Mouse (Mus musculus) cerebellum, adult 2 months (tissue): ENCODE data around the gene Cntn6. TPM values are rescaled to one million over a fixed set of nuclear protein-coding genes. Genes with fewer than 3 reads are reported as not detected.

Experiments
- DNase-seq, 2 experiments: peaks; one replicate each; pipeline ENCODE4 v3.0.0; 2021
- H3K27ac ChIP-seq: fragments of 200-500 bp; 2 replicates; pipeline ENCODE4 v1.5.1; 2012; ENCODE audit warnings: low read length, control low read depth, inconsistent platforms; ENCODE audit not compliant: insufficient read depth
- H3K27me3 ChIP-seq: fragments of 200-500 bp; 2 replicates; pipeline ENCODE4 v1.6.1; 2012; ENCODE audit warnings: inconsistent platforms, mild to moderate bottlenecking, low read length, moderate library complexity; ENCODE audit not compliant: control insufficient read depth, insufficient read depth
- H3K4me1 ChIP-seq: fragments of 200-500 bp; 2 replicates; pipeline ENCODE4 v1.6.1; 2011; ENCODE audit warnings: low read length; ENCODE audit not compliant: control insufficient read depth, insufficient read depth
- H3K4me3 ChIP-seq: fragments of 200-500 bp; replicated peaks from 2 replicates; pipeline ENCODE3; 2011; ENCODE audit warnings: mild to moderate bottlenecking, low read depth, low read length, control low read depth; ENCODE audit not compliant: insufficient read depth
- CTCF ChIP-seq: fragments of 200-500 bp; IDR thresholded peaks from 2 replicates; pipeline ENCODE4 v1.5.1; 2011; ENCODE audit warnings: low read depth, mild to moderate bottlenecking, control low read depth, low read length, moderate library complexity, borderline replicate concordance; ENCODE audit not compliant: insufficient read depth
- POLR2A ChIP-seq: fragments of 200-500 bp; IDR thresholded peaks from 2 replicates; pipeline ENCODE4 v1.6.1; 2011; ENCODE audit warnings: low read length, control low read depth, borderline replicate concordance; ENCODE audit not compliant: insufficient read depth
- WGBS: fragments of 180-500 bp; shearing (Covaris S2); methylation state at CpG from one replicate; pipeline ENCODE4 v1.1.7; 2018; 5-methylcytosine and 5-hydroxymethylcytosine counted together
- polyA plus RNA-seq: library from polyadenylated mRNA; depleted of rRNA; stranded (reverse); fragments of >200 nt; gene quantifications from 2 replicates; pipeline ENCODE4 v1.2.3, GENCODE M21; 2012

The Cntn6 gene
- polyA plus RNA-seq, 1 experiment: 34.7 TPM

DNA sequence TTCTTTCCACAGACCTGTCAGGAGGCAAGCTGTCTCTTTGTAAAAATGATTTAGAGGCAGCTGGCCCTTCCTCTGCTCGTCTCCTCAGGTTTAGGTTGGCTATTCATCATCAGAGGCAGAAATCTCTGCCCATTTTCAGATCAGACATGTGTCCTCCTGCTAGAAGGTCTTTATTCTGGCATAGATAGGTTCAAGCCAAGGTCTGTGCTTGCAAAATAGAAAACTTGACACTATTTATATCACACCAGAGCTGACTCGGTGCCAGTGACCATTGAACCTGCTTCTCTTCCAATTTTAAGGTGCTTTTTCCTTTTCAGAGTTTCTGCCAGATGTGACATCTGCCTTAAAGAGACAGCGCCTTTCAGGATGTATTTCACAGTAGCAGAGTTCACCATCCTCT is 95.4 kb downstream of the Cntn6 start:
- Histone ChIP-seq H3K27ac (no peak overlapping the region), H3K27me3 (no peaks in the 10 kb centered on the region), H3K4me1 (no peaks in the 10 kb centered on the region; the same call in 1 of the 2 replicates), H3K4me3 (no peak overlapping the region)
- 33% methylated on average over 3 of the region's 3 CpGs for WGBS
- TF ChIP-seq CTCF: no peak
- no peak for TF ChIP-seq POLR2A
- peak; percentile 27 to 51 for DNase-seq

DNA sequence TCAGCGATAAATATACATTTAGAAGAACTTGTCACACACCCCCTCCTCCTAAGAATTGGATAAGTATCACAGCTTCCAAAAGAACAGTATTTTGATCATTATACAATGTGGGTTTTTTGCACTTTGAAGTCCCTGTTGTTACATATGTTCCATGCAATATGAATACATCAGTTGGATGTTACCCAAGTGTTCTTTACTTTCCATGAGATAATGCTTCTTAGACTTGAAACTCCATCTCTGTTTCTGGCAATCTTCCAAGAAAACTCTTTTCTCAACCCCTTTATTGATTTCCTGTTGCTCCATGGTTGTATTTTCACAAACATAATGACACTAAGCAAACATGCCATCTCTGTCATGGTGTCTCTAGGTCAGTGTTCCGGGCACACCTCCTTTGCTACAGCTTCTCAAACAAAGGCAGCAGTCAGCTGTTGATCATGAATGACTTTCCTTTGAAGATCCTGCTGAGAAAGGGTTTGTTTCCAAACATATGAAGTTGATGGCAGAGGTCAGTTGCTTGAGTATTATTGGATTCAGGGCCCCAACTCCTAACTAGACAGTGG is 108.3 kb downstream of the Cntn6 start:
- TF ChIP-seq POLR2A: no peak
- TF ChIP-seq CTCF: no peak
- no peak overlapping the region for H3K27ac ChIP-seq
- WGBS: 94% methylated on average over 2 of the region's 2 CpGs
- H3K4me3 ChIP-seq: no peak overlapping the region
- no peaks in the 10 kb centered on the region for H3K4me1 ChIP-seq
- DNase-seq: no peak
- no peaks in the 10 kb centered on the region for H3K27me3 ChIP-seq

DNA sequence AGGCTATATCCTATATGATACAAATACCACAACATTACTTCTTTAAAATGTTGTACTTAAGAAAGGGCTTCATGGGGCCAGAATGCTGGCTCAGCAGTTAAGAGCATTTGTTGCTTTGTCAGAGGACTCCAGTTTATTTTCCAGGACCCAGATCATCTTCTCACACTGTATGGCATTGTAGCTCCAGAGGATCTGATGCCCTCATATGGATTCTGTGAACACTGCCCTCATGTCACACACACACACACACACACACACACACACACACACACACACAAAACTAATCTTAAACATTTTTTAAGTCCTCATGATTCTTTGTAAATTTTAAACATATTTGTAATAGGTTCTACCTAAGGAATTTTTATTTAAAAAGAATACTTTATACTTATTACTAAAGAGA is 110.3 kb downstream of the Cntn6 start:
- no peak overlapping the region for H3K27ac ChIP-seq
- no peak for TF ChIP-seq CTCF
- TF ChIP-seq POLR2A: no peak
- no peaks in the 10 kb centered on the region for H3K4me1 ChIP-seq
- DNase-seq: no peak
- H3K4me3 ChIP-seq: no peak overlapping the region
- no peaks in the 10 kb centered on the region for H3K27me3 ChIP-seq

DNA sequence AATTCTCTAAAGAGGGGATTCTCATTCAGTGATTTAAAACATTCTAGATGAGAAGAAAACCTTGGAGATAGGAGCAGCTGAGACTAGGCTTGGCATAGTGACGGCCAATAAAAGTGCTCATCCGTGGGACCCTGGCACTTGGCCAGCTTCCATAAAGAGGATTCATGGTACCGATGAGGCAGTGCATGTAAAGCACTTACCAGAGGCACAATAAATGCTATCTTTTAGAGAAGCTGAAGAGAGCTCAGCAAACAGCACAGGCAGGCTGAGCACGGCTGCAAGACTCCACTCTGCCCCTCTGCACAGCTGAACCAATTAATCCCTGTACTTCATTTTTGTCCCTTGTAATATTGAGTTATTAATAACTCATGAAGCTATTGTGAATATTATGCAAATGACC is 110.8 kb downstream of the Cntn6 start:
- no peaks in the 10 kb centered on the region for H3K27me3 ChIP-seq
- no peak for TF ChIP-seq POLR2A
- WGBS: 34% methylated on average over 4 of the region's 4 CpGs
- no peak overlapping the region for H3K27ac ChIP-seq
- peak; percentile 19 to 23 for DNase-seq
- H3K4me3 ChIP-seq: no peak overlapping the region
- no peaks in the 10 kb centered on the region for H3K4me1 ChIP-seq

DNA sequence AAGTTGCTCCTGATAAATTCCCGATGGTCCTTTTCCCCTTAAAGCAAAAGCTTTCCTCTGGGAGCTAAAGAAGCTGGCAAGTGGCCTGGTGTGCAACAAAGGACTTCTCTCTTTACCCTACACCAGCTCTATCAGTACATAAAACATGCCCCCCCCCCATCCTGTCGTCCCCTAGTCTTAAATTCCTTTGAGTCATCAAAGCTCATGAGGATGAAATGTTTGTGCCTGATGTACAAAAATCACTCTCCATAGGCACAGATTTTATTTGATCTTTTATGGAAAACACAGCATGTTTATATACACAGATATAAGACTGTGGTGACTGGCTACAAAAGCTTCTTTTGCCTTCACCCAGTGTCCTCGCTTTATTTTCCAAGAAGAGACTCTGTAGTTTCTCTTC is 112.6 kb downstream of the Cntn6 start:
- H3K4me3 ChIP-seq: no peak overlapping the region
- no peaks in the 10 kb centered on the region for H3K27me3 ChIP-seq
- H3K4me1 ChIP-seq: no peaks in the 10 kb centered on the region
- H3K27ac ChIP-seq: no peak overlapping the region
- DNase-seq: no peak
- WGBS: 44% methylated on average over 3 of the region's 3 CpGs
- TF ChIP-seq POLR2A (no peak), CTCF (no peak)

DNA sequence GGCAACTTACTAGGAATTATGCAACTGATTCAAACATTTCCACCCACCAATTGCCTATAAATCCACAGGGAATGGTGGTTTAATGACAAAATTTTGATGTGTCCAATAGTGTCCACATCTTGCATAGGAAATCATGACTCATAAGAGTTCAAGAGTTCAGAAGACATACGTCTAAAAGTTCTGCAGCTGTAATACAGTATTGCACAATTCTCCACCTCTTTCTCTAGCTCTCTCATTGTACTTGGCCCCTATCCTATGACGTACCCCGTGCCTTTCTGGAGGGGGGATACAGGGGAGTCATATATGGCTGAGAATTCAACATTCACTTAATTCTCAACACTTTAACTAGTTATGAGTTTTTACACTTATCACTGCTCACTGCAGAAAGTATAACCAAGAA is 160.9 kb downstream of the Cntn6 start:
- Histone ChIP-seq H3K4me3 (no peak overlapping the region), H3K4me1 (no peaks in the 10 kb centered on the region), H3K27ac (no peak overlapping the region), H3K27me3 (no peaks in the 10 kb centered on the region)
- WGBS: 78% methylated on average over 3 of the region's 3 CpGs
- no peak for DNase-seq
- no peak for TF ChIP-seq POLR2A
- no peak for TF ChIP-seq CTCF

DNA sequence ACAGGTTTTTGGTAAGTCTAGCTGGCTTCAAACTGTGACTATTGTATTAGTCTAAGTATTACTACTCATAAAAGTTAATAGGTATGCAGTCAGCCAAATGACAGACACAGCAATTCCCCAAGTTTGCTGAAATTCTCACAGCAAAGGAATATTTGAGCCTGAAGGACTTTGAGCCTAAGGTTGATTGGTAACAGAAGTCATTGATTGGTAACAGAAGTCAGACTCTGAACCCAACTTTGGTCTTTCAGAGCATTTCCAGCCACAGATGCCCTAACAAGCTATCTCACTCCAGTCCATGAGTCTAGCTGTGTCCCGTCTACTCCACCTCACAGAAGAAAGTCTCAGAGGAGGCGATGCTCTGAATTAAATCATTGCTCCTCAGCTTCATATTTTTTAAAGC is 176.1 kb downstream of the Cntn6 start:
- no peak for TF ChIP-seq CTCF
- TF ChIP-seq POLR2A: no peak
- H3K4me3 ChIP-seq: no peak overlapping the region
- H3K27me3 ChIP-seq: no peaks in the 10 kb centered on the region
- WGBS: 98% methylated on average over 2 of the region's 2 CpGs
- no peak overlapping the region for H3K27ac ChIP-seq
- DNase-seq: no peak
- H3K4me1 ChIP-seq: no peaks in the 10 kb centered on the region

DNA sequence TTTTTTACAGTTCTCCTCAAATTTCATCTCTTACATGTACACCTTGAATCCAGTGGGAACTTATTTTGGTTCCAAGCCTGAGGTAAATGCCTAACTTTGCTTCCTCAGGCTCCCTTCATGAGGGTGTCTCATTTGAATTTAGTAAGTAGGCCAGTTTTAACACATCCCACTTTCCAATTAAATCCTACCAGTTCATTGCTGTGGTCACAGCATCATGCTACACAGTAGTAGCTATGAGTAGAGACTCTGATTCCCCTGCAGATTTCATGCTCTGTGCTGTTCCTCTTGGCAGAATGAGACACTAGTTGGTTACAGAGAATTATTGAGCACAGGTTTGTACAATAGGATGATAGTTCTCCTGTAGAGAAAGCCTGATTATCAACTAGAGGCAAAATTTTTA is 181.7 kb downstream of the Cntn6 start:
- no peak overlapping the region for H3K27ac ChIP-seq
- no peaks in the 10 kb centered on the region for H3K4me1 ChIP-seq
- H3K4me3 ChIP-seq: no peak overlapping the region
- no peak for DNase-seq
- TF ChIP-seq POLR2A: no peak
- TF ChIP-seq CTCF: no peak
- H3K27me3 ChIP-seq: no peaks in the 10 kb centered on the region
